Mouse (Mus musculus) embryo, embryonic 9.5 days (tissue): Measurements from ENCODE around the gene Camk1d.
"Not testable (repeated sequence)": the region's sequence is repeated elsewhere in the genome, so short reads cannot be mapped to it uniquely, and the experiment has no call there.

Source experiments
- DNase-seq: peaks from one replicate; pipeline ENCODE4 v3.0.0-alpha.2; 2017; ENCODE audit errors: extremely low spot score

Gene Camk1d

GRCm38 (mm10) chr2:5577399-5578129, 136.8 kb downstream of the Camk1d start:
- no peak for DNase-seq

- DNase-seq, result no peak
Observed at GRCm38 (mm10) chr2:5572314-5573006, 141.9 kb downstream of the Camk1d start.

GRCm38 (mm10) chr2:5566611-5567010, 147.7 kb downstream of the Camk1d start:
- no peak for DNase-seq

- no peak for DNase-seq
Observed at GRCm38 (mm10) chr2:5563685-5564084, 150.6 kb downstream of the Camk1d start.

- no peak for DNase-seq
Observed at GRCm38 (mm10) chr2:5561446-5561845, 152.9 kb downstream of the Camk1d start.

GRCm38 (mm10) chr2:5553264-5553663, 161.1 kb downstream of the Camk1d start:
- DNase-seq, result no peak

GRCm38 (mm10) chr2:5551758-5552255, 162.5 kb downstream of the Camk1d start:
- DNase-seq, result no peak

GRCm38 (mm10) chr2:5549334-5549733, 165.0 kb downstream of the Camk1d start:
- no peak for DNase-seq

- no peak for DNase-seq
Observed at GRCm38 (mm10) chr2:5548872-5549271, 165.4 kb downstream of the Camk1d start.

GRCm38 (mm10) chr2:5540870-5541269, 173.4 kb downstream of the Camk1d start:
- DNase-seq, result no peak

GRCm38 (mm10) chr2:5539894-5540293, 174.4 kb downstream of the Camk1d start:
- not testable (repeated sequence) for DNase-seq

GRCm38 (mm10) chr2:5533868-5534267, 180.4 kb downstream of the Camk1d start:
- DNase-seq, result no peak

GRCm38 (mm10) chr2:5529992-5530391, 184.3 kb downstream of the Camk1d start:
- no peak for DNase-seq

GRCm38 (mm10) chr2:5519221-5519669, 195.1 kb downstream of the Camk1d start:
- no peak for DNase-seq

- no peak for DNase-seq
Observed at GRCm38 (mm10) chr2:5515106-5515505, 199.2 kb downstream of the Camk1d start.

GRCm38 (mm10) chr2:5514095-5514494, 200.2 kb downstream of the Camk1d start:
- DNase-seq, result no peak

- no peak for DNase-seq
Observed at GRCm38 (mm10) chr2:5513621-5514020, 200.7 kb downstream of the Camk1d start.

- no peak for DNase-seq
Observed at GRCm38 (mm10) chr2:5510042-5510441, 204.3 kb downstream of the Camk1d start.

GRCm38 (mm10) chr2:5499620-5500019, 214.7 kb downstream of the Camk1d start:
- DNase-seq, result no peak

- no peak for DNase-seq
Observed at GRCm38 (mm10) chr2:5489916-5490315, 224.4 kb downstream of the Camk1d start.

GRCm38 (mm10) chr2:5487344-5487743, 227.0 kb downstream of the Camk1d start:
- DNase-seq, result no peak

GRCm38 (mm10) chr2:5486663-5487062, 227.7 kb downstream of the Camk1d start:
- DNase-seq, result no peak

GRCm38 (mm10) chr2:5485786-5486185, 228.5 kb downstream of the Camk1d start:
- DNase-seq, result no peak
